Mouse (Mus musculus) ES-E14 (cell line): ENCODE measurements around the gene Tbck.

Source experiments
- CHD2 ChIP-seq: IDR thresholded peaks from 2 replicates; pipeline ENCODE4 v1.6.1; 2014; ENCODE audit warnings: mild to moderate bottlenecking, low read depth, low read length, inconsistent platforms
- ZC3H11A ChIP-seq: IDR thresholded peaks from 2 replicates; pipeline ENCODE4 v1.6.1; 2012; ENCODE audit warnings: low read depth, mild to moderate bottlenecking, inconsistent platforms, low read length, borderline replicate concordance

DNA sequence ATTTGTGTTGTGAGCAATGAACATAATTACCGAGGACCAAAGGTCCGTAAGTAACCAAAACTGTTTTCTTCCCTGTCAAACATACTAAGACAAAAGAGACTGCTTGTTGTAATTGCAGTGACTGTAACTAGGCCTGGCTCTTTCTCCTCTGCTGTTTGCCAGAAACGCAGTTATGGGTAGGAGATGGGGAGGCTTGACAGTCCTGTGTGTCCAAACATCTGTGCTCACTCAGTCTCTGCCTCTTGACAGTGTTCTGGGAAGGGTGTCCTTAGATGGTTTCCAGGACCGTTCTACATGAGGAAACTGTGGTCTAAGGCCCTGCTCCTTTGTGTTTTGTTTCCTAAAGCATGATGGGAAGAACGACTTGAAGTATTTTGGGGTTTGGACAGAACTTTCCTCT is 128.4 kb downstream of the Tbck start:
- no peak for TF ChIP-seq ZC3H11A
- no peak for TF ChIP-seq CHD2
